Mouse (Mus musculus) ES-Bruce4 (cell line): ENCODE measurements around the gene Gpn1. TPM values are rescaled to one million over a fixed set of nuclear protein-coding genes. Genes with fewer than 3 reads are reported as not detected.

Source experiments
- H3K27ac ChIP-seq: 2 replicates; pipeline ENCODE4 v1.5.1; 2012; ENCODE audit warnings: low read length, inconsistent platforms; ENCODE audit not compliant: insufficient read depth
- H3K27me3 ChIP-seq: 2 replicates; pipeline ENCODE4 v1.6.1; 2012; ENCODE audit warnings: mild to moderate bottlenecking, low read length, inconsistent platforms; ENCODE audit not compliant: control insufficient read depth, poor library complexity, insufficient read depth, severe bottlenecking
- H3K36me3 ChIP-seq: 2 replicates; pipeline ENCODE4 v1.6.1; 2012; ENCODE audit warnings: inconsistent platforms, mild to moderate bottlenecking, low read length, moderate library complexity; ENCODE audit not compliant: control insufficient read depth, poor library complexity, insufficient read depth, severe bottlenecking
- H3K4me1 ChIP-seq: one replicate; pipeline ENCODE4 v1.8.1; 2011; ENCODE audit warnings: low read length; ENCODE audit not compliant: control insufficient read depth, insufficient read depth
- H3K4me3 ChIP-seq: 2 replicates; pipeline ENCODE4 v1.5.1; 2011; ENCODE audit warnings: low read depth, mild to moderate bottlenecking, low read length
- H3K9ac ChIP-seq: 2 replicates; pipeline ENCODE4 v1.6.1; 2012; ENCODE audit warnings: low read depth, mild to moderate bottlenecking, inconsistent platforms; ENCODE audit not compliant: poor library complexity, severe bottlenecking
- H3K9me3 ChIP-seq: replicated peaks from 2 replicates; pipeline ENCODE4 v1.6.1; 2012; ENCODE audit warnings: mild to moderate bottlenecking, low read length, inconsistent platforms; ENCODE audit not compliant: control insufficient read depth, poor library complexity, insufficient read depth, severe bottlenecking
- CTCF ChIP-seq: IDR thresholded peaks from one replicate; pipeline ENCODE4 v1.8.1; 2011; ENCODE audit warnings: low read depth, low read length
- EP300 ChIP-seq: IDR thresholded peaks from 2 replicates; pipeline ENCODE4 v1.6.1; 2011; ENCODE audit warnings: low read depth, low read length; ENCODE audit not compliant: insufficient read depth
- POLR2A ChIP-seq: IDR thresholded peaks from one replicate; pipeline ENCODE4 v1.8.1; 2011; ENCODE audit warnings: low read length; ENCODE audit not compliant: insufficient read depth
- polyA plus RNA-seq: library from polyadenylated mRNA; stranded (reverse); fragments of >200 nt; gene quantifications from 2 replicates; pipeline ENCODE4 v1.2.4, GENCODE M21; 2011; ENCODE audit warnings: low read depth; ENCODE audit not compliant: missing spikeins, insufficient read depth, insufficient read length

Gene Gpn1
- polyA plus RNA-seq, 1 experiment: 54.8 TPM

GRCm38 (mm10) chr5:31467798-31468197 lies 26.7 kb upstream of the Gpn1 start:
- Histone ChIP-seq H3K27me3 (no peaks in the 10 kb centered on the region), H3K27ac (no peak overlapping the region), H3K36me3 (peaks cover 14% of the 10 kb centered on the region), H3K9me3 (no peaks in the 10 kb centered on the region), H3K4me3 (no peak overlapping the region), H3K9ac (no peak overlapping the region), H3K4me1 (no peaks in the 10 kb centered on the region)
- TF ChIP-seq POLR2A (no peak), CTCF (no peak), EP300 (no peak)

- no peaks in the 10 kb centered on the region for H3K4me1 ChIP-seq
- H3K4me3 ChIP-seq: no peak overlapping the region
- H3K36me3 ChIP-seq: peaks cover 23% of the 10 kb centered on the region
- no peak overlapping the region for H3K27ac ChIP-seq
- no peaks in the 10 kb centered on the region for H3K9me3 ChIP-seq
- no peak for TF ChIP-seq POLR2A
- TF ChIP-seq EP300: no peak
- TF ChIP-seq CTCF: no peak
- H3K9ac ChIP-seq: no peak overlapping the region
- no peaks in the 10 kb centered on the region for H3K27me3 ChIP-seq
These were observed 24.8 kb upstream of the Gpn1 start for GRCm38 (mm10) chr5:31469711-31470110.

DNA sequence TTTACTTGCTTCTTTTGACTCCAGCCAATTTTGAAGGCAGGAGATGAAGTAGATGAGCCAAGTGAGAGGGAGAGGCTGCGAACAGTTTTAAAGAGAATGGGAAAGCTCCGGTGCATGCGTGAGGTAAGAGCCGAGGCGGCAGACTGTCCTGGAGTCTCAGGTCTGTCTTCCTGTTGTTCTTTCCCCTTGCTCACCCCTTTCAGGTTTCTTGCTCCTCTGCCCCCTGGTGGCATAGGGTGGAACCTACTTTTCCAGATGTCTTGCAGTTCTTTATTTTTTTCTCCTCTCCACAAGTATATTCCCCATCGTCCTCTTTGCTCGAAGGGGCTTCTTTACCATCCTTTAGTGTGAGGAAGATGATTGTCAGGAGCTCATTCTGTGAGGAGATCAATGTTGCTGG lies 24.2 kb upstream of the Gpn1 start:
- H3K4me1 ChIP-seq: no peaks in the 10 kb centered on the region
- TF ChIP-seq POLR2A: no peak
- peak; percentile 48 for TF ChIP-seq CTCF
- TF ChIP-seq EP300: no peak
- H3K9ac ChIP-seq: no peak overlapping the region
- no peak overlapping the region for H3K27ac ChIP-seq
- peaks cover 22% of the 10 kb centered on the region for H3K36me3 ChIP-seq
- no peaks in the 10 kb centered on the region for H3K9me3 ChIP-seq
- H3K27me3 ChIP-seq: no peaks in the 10 kb centered on the region
- H3K4me3 ChIP-seq: no peak overlapping the region

DNA sequence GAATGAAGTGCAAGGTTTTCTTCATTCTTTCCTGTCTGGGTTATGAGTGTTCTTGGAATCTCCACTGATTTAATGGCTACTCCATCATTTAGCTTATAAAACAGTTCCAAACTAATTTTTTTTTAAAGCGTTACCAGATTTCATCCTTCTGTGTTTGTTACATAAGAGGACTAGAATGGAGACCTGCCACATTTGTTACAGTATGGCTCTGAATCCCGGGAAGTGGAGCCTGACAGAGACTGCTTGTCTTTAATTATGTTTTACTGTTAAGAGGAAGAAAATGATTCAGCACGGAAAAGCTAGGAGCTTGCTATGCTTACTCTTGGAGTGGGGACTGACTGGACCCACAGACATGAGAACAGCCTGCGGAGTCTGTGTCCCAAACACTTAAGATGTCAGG lies 14.0 kb upstream of the Gpn1 start:
- no peaks in the 10 kb centered on the region for H3K9me3 ChIP-seq

DNA sequence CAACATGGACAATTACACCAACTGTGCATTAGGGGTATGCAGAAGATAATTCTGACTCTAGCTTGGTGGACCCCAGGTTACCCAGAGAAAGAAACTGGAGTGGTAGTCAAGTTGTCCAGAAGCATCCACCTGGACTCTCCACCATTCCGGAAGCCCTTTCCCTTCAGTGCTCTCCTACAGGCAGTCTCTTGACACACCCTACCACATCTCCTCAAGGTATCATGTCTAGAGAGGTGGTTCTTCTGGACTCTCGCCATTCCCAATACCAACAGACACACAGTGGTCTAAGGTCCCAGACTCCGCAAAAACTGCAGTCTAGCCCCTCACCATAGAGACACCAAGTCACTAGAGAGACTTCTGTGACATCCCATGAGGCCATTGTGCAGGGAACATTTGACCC lies 9.1 kb upstream of the Gpn1 start, which contains the start of gene 4930548H24Rik:
Gene 4930548H24Rik (plus strand): TSS at position 301 of the 400 bp plus-strand sequence.
- Histone ChIP-seq H3K27ac (no peak within 1 kb of the TSS), H3K9ac (no peak within 1 kb of the TSS), H3K9me3 (peaks cover 5% of the 10 kb centered on the region), H3K4me3 (no peak within 1 kb of the TSS), H3K4me1 (peaks cover 1% of the 10 kb centered on the region), H3K36me3 (peaks cover 43% of the 10 kb centered on the region), H3K27me3 (no peaks in the 10 kb centered on the region)
- TF ChIP-seq POLR2A (no peak), CTCF (no peak), EP300 (no peak)

More for the DNA sequence above, 14.0 kb upstream of the Gpn1 start:
- H3K27me3 ChIP-seq: no peaks in the 10 kb centered on the region
- H3K9ac ChIP-seq: no peak overlapping the region
- no peak for TF ChIP-seq CTCF
- TF ChIP-seq POLR2A: no peak
- TF ChIP-seq EP300: no peak
- no peaks in the 10 kb centered on the region for H3K4me1 ChIP-seq
- H3K27ac ChIP-seq: no peak overlapping the region
- H3K4me3 ChIP-seq: no peak overlapping the region
- H3K36me3 ChIP-seq: peaks cover 34% of the 10 kb centered on the region

- Histone ChIP-seq H3K4me3 (peak overlapping the region; percentile 81), H3K4me1 (peaks cover 1% of the 10 kb centered on the region), H3K36me3 (peaks cover 27% of the 10 kb centered on the region), H3K9me3 (peaks cover 5% of the 10 kb centered on the region), H3K27me3 (no peaks in the 10 kb centered on the region), H3K27ac (peak overlapping the region; percentile 96), H3K9ac (peak overlapping the region; percentile 80)
- TF ChIP-seq POLR2A (no peak), CTCF (no peak), EP300 (no peak)
These were observed 6.7 kb upstream of the Gpn1 start for GRCm38 (mm10) chr5:31487889-31488288.
